Mouse (Mus musculus) kidney, postnatal 0 days (tissue): ENCODE results near the gene Parp8. TPM values are rescaled to one million over a fixed set of nuclear protein-coding genes. Genes with fewer than 3 reads are reported as not detected.
A peak's percentile ranks its signal among the peaks of the same experiment; 100 is the strongest.

Experiments used
- ATAC-seq: fragments of 200-750 bp; cut with Nextera tagmentation; replicated peaks from 2 replicates; pipeline ENCODE4 v1.8.0; 2017; ENCODE audit warnings: low read depth, moderate number of reproducible peaks, moderate TSS enrichment, moderate library complexity; ENCODE audit not compliant: low FRiP score
- DNase-seq: peaks from one replicate; pipeline ENCODE4 v3.0.0-alpha.2; 2016; ENCODE audit warnings: low spot score
- H3K27ac ChIP-seq: fragments of 300-500 bp; sonication (generic); 2 replicates; pipeline ENCODE4 v1.5.1; 2014; ENCODE audit warnings: mild to moderate bottlenecking
- H3K27me3 ChIP-seq: fragments of 300-500 bp; sonication (generic); 2 replicates; pipeline ENCODE4 v1.6.1; 2014; ENCODE audit warnings: low read length, mixed read lengths; ENCODE audit not compliant: insufficient read depth
- H3K36me3 ChIP-seq: fragments of 300-500 bp; sonication (generic); 2 replicates; pipeline ENCODE4 v1.6.1; 2014; ENCODE audit warnings: low read length, mixed read lengths; ENCODE audit not compliant: insufficient read depth
- H3K4me1 ChIP-seq: fragments of 300-500 bp; sonication (generic); replicated peaks from 2 replicates; pipeline ENCODE4 v1.6.1; 2014; ENCODE audit warnings: antibody characterized with exemption, low read length, mixed read lengths; ENCODE audit not compliant: insufficient read depth
- H3K4me2 ChIP-seq: fragments of 300-500 bp; sonication (generic); 2 replicates; pipeline ENCODE4 v1.6.1; 2014; ENCODE audit warnings: mild to moderate bottlenecking, low read length, moderate library complexity, mixed read lengths
- H3K4me3 ChIP-seq: fragments of 300-500 bp; sonication (generic); replicated peaks from 2 replicates; pipeline ENCODE4 v1.5.1; 2014; ENCODE audit warnings: low read depth, low read length
- H3K9ac ChIP-seq: fragments of 300-500 bp; sonication (generic); 2 replicates; pipeline ENCODE4 v1.6.1; 2014; ENCODE audit warnings: low read depth, low read length
- H3K9me3 ChIP-seq: fragments of 300-500 bp; sonication (generic); replicated peaks from 2 replicates; pipeline ENCODE4 v1.6.1; 2016; ENCODE audit warnings: low read length, inconsistent platforms, mixed read lengths
- CTCF ChIP-seq: IDR thresholded peaks from 2 replicates; pipeline ENCODE4 v1.5.1; 2016; ENCODE audit warnings: antibody characterized with exemption, low read depth, mild to moderate bottlenecking, moderate library complexity
- WGBS: fragments of 180-500 bp; shearing (Covaris S2); extraction: QIAGEN DNeasy Blood & Tissue Kit; methylation state at CpG from one replicate; pipeline ENCODE4 v1.1.7; 2014; 5-methylcytosine and 5-hydroxymethylcytosine counted together
- polyA plus RNA-seq: library from polyadenylated mRNA; unstranded; fragments of >200 nt; fragmentation: Nextera tagmentation; extraction: Ambion mirVana; gene quantifications from 2 replicates; pipeline ENCODE4 v1.2.1, GENCODE M21; 2015

Parp8 gene
- polyA plus RNA-seq, 1 experiment from 2014 or later: 11.7 TPM

GRCm38 (mm10) chr13:116958776-116959589, 66.4 kb downstream of the Parp8 start:
- no peak for TF ChIP-seq CTCF
- WGBS: 58% methylated on average over 7 of the region's 7 CpGs
- H3K9me3 ChIP-seq: no peaks in the 10 kb centered on the region
- peaks cover 9% of the 10 kb centered on the region; the same call in 1 of the 2 replicates for H3K4me1 ChIP-seq
- no peak overlapping the region for H3K4me3 ChIP-seq
- peak overlapping the region; percentile 37; the same call in 1 of the 2 replicates for H3K27ac ChIP-seq
- H3K27me3 ChIP-seq: no peaks in the 10 kb centered on the region
- H3K9ac ChIP-seq: no peak overlapping the region
- peak; percentile 38 for DNase-seq
- H3K36me3 ChIP-seq: no peaks in the 10 kb centered on the region
- H3K4me2 ChIP-seq: 0 out of 2 replicates have a peak overlapping the region, but pooled peaks have one; percentile 2
- ATAC-seq: peak; percentile 78

- H3K4me1 ChIP-seq: peaks cover 5% of the 10 kb centered on the region; the same call in 1 of the 2 replicates
- no peaks in the 10 kb centered on the region for H3K36me3 ChIP-seq
- no peaks in the 10 kb centered on the region for H3K27me3 ChIP-seq
- DNase-seq: no peak
- no peaks in the 10 kb centered on the region for H3K9me3 ChIP-seq
- H3K4me3 ChIP-seq: no peak overlapping the region
- no peak overlapping the region for H3K9ac ChIP-seq
- 83% methylated on average over 3 of the region's 3 CpGs for WGBS
- no peak for TF ChIP-seq CTCF
- H3K4me2 ChIP-seq: no peak overlapping the region
- H3K27ac ChIP-seq: no peak overlapping the region
- ATAC-seq: no peak
Observed at GRCm38 (mm10) chr13:116957577-116957976, 67.8 kb downstream of the Parp8 start.

GRCm38 (mm10) chr13:116951336-116951735, 74.0 kb downstream of the Parp8 start:
- 93% methylated on average over 3 of the region's 3 CpGs for WGBS
- Histone ChIP-seq H3K9me3 (no peaks in the 10 kb centered on the region), H3K4me3 (no peak overlapping the region), H3K27ac (no peak overlapping the region), H3K4me1 (peaks cover 11% of the 10 kb centered on the region; the same call in 1 of the 2 replicates), H3K9ac (no peak overlapping the region), H3K36me3 (no peaks in the 10 kb centered on the region), H3K27me3 (no peaks in the 10 kb centered on the region), H3K4me2 (no peak overlapping the region)
- no peak for TF ChIP-seq CTCF
- DNase-seq (no peak), ATAC-seq (no peak)

- Histone ChIP-seq H3K27ac (peak overlapping the region; percentile 59; the same call in 1 of the 2 replicates), H3K4me3 (no peak overlapping the region), H3K9ac (no peak overlapping the region), H3K36me3 (no peaks in the 10 kb centered on the region), H3K9me3 (no peaks in the 10 kb centered on the region), H3K4me1 (peaks cover 11% of the 10 kb centered on the region; the same call in 1 of the 2 replicates), H3K27me3 (no peaks in the 10 kb centered on the region), H3K4me2 (no peak overlapping the region)
- 51% methylated on average over 4 of the region's 4 CpGs for WGBS
- no peak for DNase-seq
- ATAC-seq: peak; percentile 30; the same call in 1 of the 2 replicates
- TF ChIP-seq CTCF: no peak
Observed at GRCm38 (mm10) chr13:116949527-116949926, 75.8 kb downstream of the Parp8 start.

GRCm38 (mm10) chr13:116949056-116949455, 76.3 kb downstream of the Parp8 start:
- WGBS: 75% methylated on average over 6 of the region's 6 CpGs
- Histone ChIP-seq H3K4me1 (peaks cover 11% of the 10 kb centered on the region; the same call in 1 of the 2 replicates), H3K27me3 (no peaks in the 10 kb centered on the region), H3K4me2 (no peak overlapping the region), H3K36me3 (no peaks in the 10 kb centered on the region), H3K4me3 (no peak overlapping the region), H3K9me3 (no peaks in the 10 kb centered on the region), H3K27ac (peak overlapping the region; percentile 59; the same call in 1 of the 2 replicates), H3K9ac (no peak overlapping the region)
- no peak for ATAC-seq
- TF ChIP-seq CTCF: no peak
- DNase-seq: no peak

GRCm38 (mm10) chr13:116948299-116948659, 77.1 kb downstream of the Parp8 start:
- 43% methylated on average over 5 of the region's 5 CpGs for WGBS
- Histone ChIP-seq H3K9me3 (no peaks in the 10 kb centered on the region), H3K27ac (peak overlapping the region; percentile 73)

More at GRCm38 (mm10) chr13:116948299-116948659, 77.1 kb downstream of the Parp8 start:
- ATAC-seq (no peak), DNase-seq (no peak)
- H3K4me3 ChIP-seq: no peak overlapping the region
- TF ChIP-seq CTCF: no peak
- H3K36me3 ChIP-seq: no peaks in the 10 kb centered on the region
- peaks cover 11% of the 10 kb centered on the region; the same call in 1 of the 2 replicates for H3K4me1 ChIP-seq
- H3K27me3 ChIP-seq: no peaks in the 10 kb centered on the region
- no peak overlapping the region for H3K9ac ChIP-seq
- no peak overlapping the region for H3K4me2 ChIP-seq
